Mouse (Mus musculus): ENCODE results near the gene Ltbp1. TPM values are rescaled to one million over a fixed set of nuclear protein-coding genes. Genes with fewer than 3 reads are reported as not detected.
A peak's percentile ranks its signal among the peaks of the same experiment; 100 is the strongest.

Ltbp1 gene
- total and polyA plus RNA-seq, 3 experiments, result 0.01 to 0.04 TPM; not detected in 1

GRCm38 (mm10) chr17:75374287-75375024 lies 369.1 kb downstream of the Ltbp1 start:
- Histone ChIP-seq H3K9ac (ENCODE audit: control insufficient read depth, low read depth, low read length, poor library complexity, severe bottlenecking) (no peak overlapping the region), H3K4me1 (ENCODE audit: control insufficient read depth in 1 of 2, insufficient read depth in 2 of 2, low read length in 2 of 2) (no peaks in the 10 kb centered on the region), H3K27ac (ENCODE audit: control insufficient read depth, low read depth, low read length) (no peak overlapping the region), H3K79me2 (ENCODE audit: control insufficient read depth, insufficient read depth, low read length, poor library complexity) (no peaks in the 10 kb centered on the region), H3K36me3 (ENCODE audit: control insufficient read depth in 1 of 2, insufficient read depth in 2 of 2, low read length in 2 of 2) (no peaks in the 10 kb centered on the region), H3K27me3 (ENCODE audit: control insufficient read depth in 1 of 2, insufficient read depth in 2 of 2, low read length in 2 of 2) (no peaks in the 10 kb centered on the region; a peak in 1 of 4 replicates), H3K4me3 (ENCODE audit: control insufficient read depth in 1 of 2, insufficient read depth in 1 of 2, low read depth in 2 of 2, low read length in 2 of 2) (no peak overlapping the region), H3K9me3 (replicated peaks; ENCODE audit: insufficient read depth, low read length) (no peaks in the 10 kb centered on the region)
- TF ChIP-seq SIN3A (IDR thresholded peaks at IDR 0.05; ENCODE audit: low read length) (no peak), CTCF (IDR thresholded peaks at IDR 0.05 in 2 of 3, conservative IDR thresholded peaks at IDR 0.05 in 1 of 3; ENCODE audit: control insufficient read depth in 1 of 3, insufficient read depth in 1 of 3, low read depth in 2 of 3, low read length in 3 of 3, poor library complexity in 1 of 3, severe bottlenecking in 1 of 3) (0 out of 6 replicates have a peak, but pooled peaks of 1 of the 3 experiments have one; percentile 5), ZNF384 (IDR thresholded peaks at IDR 0.05; ENCODE audit: low read depth, low read length) (no peak), NRF1 (IDR thresholded peaks at IDR 0.05; ENCODE audit: insufficient read depth, low read depth, low read length, poor library complexity, severe bottlenecking) (no peak), E2F4 (IDR thresholded peaks at IDR 0.05; ENCODE audit: borderline replicate concordance, low read depth, low read length) (no peak), CHD1 (IDR thresholded peaks at IDR 0.05; ENCODE audit: low read depth, low read length) (no peak), NELFE (IDR thresholded peaks at IDR 0.05; ENCODE audit: low read depth, low read length) (no peak)
- no peak for DNase-seq (ENCODE audit: low read depth, low spot score)

GRCm38 (mm10) chr17:75378256-75378871 lies 373.0 kb downstream of the Ltbp1 start:
- H3K4me1 ChIP-seq (ENCODE audit: control insufficient read depth in 1 of 2, insufficient read depth in 2 of 2, low read length in 2 of 2), result no peaks in the 10 kb centered on the region
- H3K9me3 ChIP-seq (replicated peaks; ENCODE audit: insufficient read depth, low read length), result no peaks in the 10 kb centered on the region
- no peaks in the 10 kb centered on the region for H3K36me3 ChIP-seq (ENCODE audit: control insufficient read depth in 1 of 2, insufficient read depth in 2 of 2, low read length in 2 of 2)
- H3K4me3 ChIP-seq (ENCODE audit: control insufficient read depth in 1 of 2, insufficient read depth in 1 of 2, low read depth in 2 of 2, low read length in 2 of 2), result no peak overlapping the region
- H3K27ac ChIP-seq (ENCODE audit: control insufficient read depth, low read depth, low read length), result no peak overlapping the region
- no peaks in the 10 kb centered on the region for H3K79me2 ChIP-seq (ENCODE audit: control insufficient read depth, insufficient read depth, low read length, poor library complexity)
- no peak for TF ChIP-seq BHLHE40 (IDR thresholded peaks at IDR 0.05; ENCODE audit: borderline replicate concordance, low read depth, low read length)
- no peak overlapping the region for H3K9ac ChIP-seq (ENCODE audit: control insufficient read depth, low read depth, low read length, poor library complexity, severe bottlenecking)
- no peak for DNase-seq (ENCODE audit: low read depth, low spot score)
- no peaks in the 10 kb centered on the region; a peak in 1 of 4 replicates for H3K27me3 ChIP-seq (ENCODE audit: control insufficient read depth in 1 of 2, insufficient read depth in 2 of 2, low read length in 2 of 2)

- H3K4me1 ChIP-seq (ENCODE audit: control insufficient read depth in 1 of 2, insufficient read depth in 2 of 2, low read length in 2 of 2), result no peaks in the 10 kb centered on the region
- no peaks in the 10 kb centered on the region for H3K79me2 ChIP-seq (ENCODE audit: control insufficient read depth, insufficient read depth, low read length, poor library complexity)
- H3K9ac ChIP-seq (ENCODE audit: control insufficient read depth, low read depth, low read length, poor library complexity, severe bottlenecking), result no peak overlapping the region
- no peak overlapping the region for H3K27ac ChIP-seq (ENCODE audit: control insufficient read depth, low read depth, low read length)
- no peaks in the 10 kb centered on the region for H3K9me3 ChIP-seq (replicated peaks; ENCODE audit: insufficient read depth, low read length)
- DNase-seq (ENCODE audit: low read depth, low spot score), result no peak
- TF ChIP-seq ETS1 (IDR thresholded peaks at IDR 0.05; ENCODE audit: low read depth, low read length) (no peak), EP300 (IDR thresholded peaks at IDR 0.05; ENCODE audit: low read depth in 1 of 2, low read length in 2 of 2) (no peak), CTCF (IDR thresholded peaks at IDR 0.05 in 2 of 3, conservative IDR thresholded peaks at IDR 0.05 in 1 of 3; ENCODE audit: control insufficient read depth in 1 of 3, insufficient read depth in 1 of 3, low read depth in 2 of 3, low read length in 3 of 3, poor library complexity in 1 of 3, severe bottlenecking in 1 of 3) (no peak), JUND (IDR thresholded peaks at IDR 0.05; ENCODE audit: low read depth, low read length) (no peak), MAFK (IDR thresholded peaks at IDR 0.05; ENCODE audit: borderline replicate concordance, low read depth, low read length) (no peak), USF1 (IDR thresholded peaks at IDR 0.05; ENCODE audit: low read depth, low read length) (no peak), RAD21 (IDR thresholded peaks at IDR 0.05; ENCODE audit: low read depth, low read length) (no peak), E2F4 (IDR thresholded peaks at IDR 0.05; ENCODE audit: borderline replicate concordance, low read depth, low read length) (no peak), MAX (IDR thresholded peaks at IDR 0.05; ENCODE audit: low read length) (no peak), GABPA (IDR thresholded peaks at IDR 0.05; ENCODE audit: low read depth, low read length) (no peak), USF2 (IDR thresholded peaks at IDR 0.05; ENCODE audit: borderline replicate concordance in 1 of 2, insufficient read depth in 1 of 2, low read depth in 1 of 2, low read length in 2 of 2) (no peak), POLR2A (IDR thresholded peaks at IDR 0.05; ENCODE audit: control insufficient read depth in 1 of 2, insufficient read depth in 1 of 2, low read depth in 1 of 2, low read length in 2 of 2, poor library complexity in 1 of 2) (no peak), ZKSCAN1 (IDR thresholded peaks at IDR 0.05; ENCODE audit: low read depth, low read length) (no peak), UBTF (IDR thresholded peaks at IDR 0.05; ENCODE audit: borderline replicate concordance, insufficient read depth, low read depth, low read length) (no peak), SIN3A (IDR thresholded peaks at IDR 0.05; ENCODE audit: low read length) (no peak), NRF1 (IDR thresholded peaks at IDR 0.05; ENCODE audit: insufficient read depth, low read depth, low read length, poor library complexity, severe bottlenecking) (no peak)
- H3K36me3 ChIP-seq (ENCODE audit: control insufficient read depth in 1 of 2, insufficient read depth in 2 of 2, low read length in 2 of 2), result no peaks in the 10 kb centered on the region
- H3K4me3 ChIP-seq (ENCODE audit: control insufficient read depth in 1 of 2, insufficient read depth in 1 of 2, low read depth in 2 of 2, low read length in 2 of 2), result no peak overlapping the region
- H3K27me3 ChIP-seq (ENCODE audit: control insufficient read depth in 1 of 2, insufficient read depth in 2 of 2, low read length in 2 of 2), result peaks cover 0 to 3% of the 10 kb centered on the region in 2 experiments; a peak in 2 of 4 replicates
Measured at GRCm38 (mm10) chr17:75380167-75380566, 374.8 kb downstream of the Ltbp1 start.

All from MEL (cell line).